Mouse (Mus musculus) cerebellum, adult 2 months (tissue): ENCODE data around the gene Nin.

ENCODE experiments used
- CTCF ChIP-seq: fragments of 200-500 bp; IDR thresholded peaks from 2 replicates; pipeline ENCODE4 v1.5.1; 2011; ENCODE audit warnings: low read depth, mild to moderate bottlenecking, control low read depth, low read length, moderate library complexity, borderline replicate concordance; ENCODE audit not compliant: insufficient read depth
- POLR2A ChIP-seq: fragments of 200-500 bp; IDR thresholded peaks from 2 replicates; pipeline ENCODE4 v1.6.1; 2011; ENCODE audit warnings: low read length, control low read depth, borderline replicate concordance; ENCODE audit not compliant: insufficient read depth

DNA sequence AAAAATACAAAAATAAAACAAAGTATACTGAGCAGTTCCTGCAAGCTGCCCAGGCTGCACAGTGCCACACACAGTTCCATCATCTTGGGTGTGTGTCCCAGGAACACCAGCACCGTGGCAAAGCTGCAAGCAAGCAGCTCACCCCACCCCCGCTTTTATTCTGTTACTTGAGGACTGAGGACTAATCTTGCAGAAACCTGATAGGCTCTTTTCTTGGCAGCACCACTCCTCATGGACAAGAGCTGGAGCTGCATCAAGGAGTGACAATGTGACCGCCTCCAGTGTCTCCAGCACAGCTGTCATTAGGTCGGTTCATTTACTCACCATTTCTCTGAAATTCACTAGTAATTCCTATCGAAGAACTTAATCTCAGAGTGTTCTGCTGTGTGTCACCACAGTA, 145.4 kb downstream of the Nin start:
- TF ChIP-seq CTCF (no peak), POLR2A (no peak)
